Mouse (Mus musculus) embryonic facial prominence, embryonic 14.5 days (tissue): ENCODE data around the gene Slc6a19. TPM values are rescaled to one million over a fixed set of nuclear protein-coding genes. Genes with fewer than 3 reads are reported as not detected.

Source experiments
- ATAC-seq: fragments of 200-750 bp; cut with Nextera tagmentation; 2 replicates; pipeline ENCODE4 v1.8.0; 2017; ENCODE audit warnings: low read depth, moderate number of reproducible peaks, moderate TSS enrichment
- DNase-seq: peaks from one replicate; pipeline ENCODE4 v3.0.0-alpha.2; 2015; ENCODE audit warnings: low spot score
- H3K27ac ChIP-seq: fragments of 300-500 bp; sonication (generic); replicated peaks from 2 replicates; pipeline ENCODE4 v1.5.1; 2014; ENCODE audit warnings: low read depth, mild to moderate bottlenecking, low read length, moderate library complexity
- H3K27me3 ChIP-seq: fragments of 300-500 bp; sonication (generic); replicated peaks from 2 replicates; pipeline ENCODE4 v1.6.1; 2014; ENCODE audit warnings: low read length; ENCODE audit not compliant: control insufficient read depth, insufficient read depth
- H3K36me3 ChIP-seq: fragments of 300-500 bp; sonication (generic); 2 replicates; pipeline ENCODE4 v1.6.1; 2014; ENCODE audit warnings: low read length, mixed read lengths; ENCODE audit not compliant: control insufficient read depth, insufficient read depth
- H3K4me1 ChIP-seq: fragments of 300-500 bp; sonication (generic); 2 replicates; pipeline ENCODE4 v1.6.1; 2014; ENCODE audit warnings: antibody characterized with exemption, low read length; ENCODE audit not compliant: control insufficient read depth, insufficient read depth
- H3K4me2 ChIP-seq: fragments of 300-500 bp; sonication (generic); 2 replicates; pipeline ENCODE4 v1.6.1; 2014; ENCODE audit warnings: low read depth, mild to moderate bottlenecking, low read length, moderate library complexity, mixed read lengths
- H3K4me3 ChIP-seq: fragments of 300-500 bp; sonication (generic); 2 replicates; pipeline ENCODE4 v1.5.1; 2014; ENCODE audit warnings: low read depth, mild to moderate bottlenecking, low read length
- H3K9ac ChIP-seq: fragments of 300-500 bp; sonication (generic); 2 replicates; pipeline ENCODE4 v1.6.1; 2014; ENCODE audit warnings: low read depth, mild to moderate bottlenecking, low read length, moderate library complexity, mixed read lengths
- H3K9me3 ChIP-seq: fragments of 300-500 bp; sonication (generic); 2 replicates; pipeline ENCODE4 v1.6.1; 2016; ENCODE audit warnings: low read length; ENCODE audit not compliant: control insufficient read depth
- WGBS: fragments of 180-500 bp; shearing (Covaris S2); extraction: QIAGEN DNeasy Blood & Tissue Kit; methylation state at CpG from one replicate; pipeline ENCODE4 v1.1.7; 2014; 5-methylcytosine and 5-hydroxymethylcytosine counted together
- polyA plus RNA-seq: library from polyadenylated mRNA; unstranded; fragments of >200 nt; fragmentation: Nextera tagmentation; extraction: Ambion mirVana; gene quantifications from 2 replicates; pipeline ENCODE4 v1.2.1, GENCODE M21; 2014

Slc6a19 gene
- polyA plus RNA-seq, 1 experiment from 2014 or later = 0.40 TPM

- ATAC-seq (no peak), DNase-seq (no peak)
- no peaks in the 10 kb centered on the region for H3K27me3 ChIP-seq
- no peak within 1 kb of the TSS for H3K4me3 ChIP-seq
- H3K4me1 ChIP-seq = no peaks in the 10 kb centered on the region
- H3K9ac ChIP-seq = no peak within 1 kb of the TSS
- H3K4me2 ChIP-seq = no peak within 1 kb of the TSS
- H3K36me3 ChIP-seq = no peaks in the 10 kb centered on the region
- no peak within 1 kb of the TSS for H3K27ac ChIP-seq
- H3K9me3 ChIP-seq = no peaks in the 10 kb centered on the region
- 83% methylated on average over 3 of the region's 3 CpGs for WGBS
Observed at GRCm38 (mm10) chr13:73677853-73678252, 26.8 kb downstream of the Slc6a19 start, which contains the start of gene Slc6a18. Gene Slc6a18, minus strand, starts transcription at chr13:73678023.

GRCm38 (mm10) chr13:73675161-73675560, 29.5 kb downstream of the Slc6a19 start:
- DNase-seq (no peak), ATAC-seq (no peak)
- Histone ChIP-seq H3K27me3 (no peaks in the 10 kb centered on the region), H3K27ac (no peak overlapping the region), H3K9ac (no peak overlapping the region), H3K36me3 (no peaks in the 10 kb centered on the region), H3K4me3 (no peak overlapping the region), H3K4me1 (no peaks in the 10 kb centered on the region), H3K9me3 (no peaks in the 10 kb centered on the region), H3K4me2 (no peak overlapping the region)
- WGBS = 87% methylated on average over 7 of the region's 7 CpGs

GRCm38 (mm10) chr13:73660163-73660695, 44.4 kb downstream of the Slc6a19 start:
- 66% methylated on average over 2 of the region's 2 CpGs for WGBS
- Histone ChIP-seq H3K36me3 (no peaks in the 10 kb centered on the region), H3K9me3 (no peaks in the 10 kb centered on the region), H3K9ac (no peak overlapping the region), H3K27ac (no peak overlapping the region), H3K4me1 (no peaks in the 10 kb centered on the region), H3K4me3 (no peak overlapping the region), H3K27me3 (no peaks in the 10 kb centered on the region), H3K4me2 (no peak overlapping the region)
- ATAC-seq (no peak), DNase-seq (no peak)

GRCm38 (mm10) chr13:73658953-73659352, 45.7 kb downstream of the Slc6a19 start:
- Histone ChIP-seq H3K36me3 (no peaks in the 10 kb centered on the region), H3K4me1 (no peaks in the 10 kb centered on the region), H3K27ac (no peak overlapping the region), H3K9me3 (no peaks in the 10 kb centered on the region), H3K9ac (no peak overlapping the region), H3K4me2 (no peak overlapping the region), H3K4me3 (no peak overlapping the region), H3K27me3 (no peaks in the 10 kb centered on the region)
- ATAC-seq (no peak), DNase-seq (no peak)
- 24% methylated on average over 2 of the region's 2 CpGs for WGBS

- ATAC-seq (no peak), DNase-seq (no peak)
- H3K9me3 ChIP-seq = 0 out of 2 replicates have a peak, but pooled peaks cover 3% of the 10 kb centered on the region
- H3K27me3 ChIP-seq = no peaks in the 10 kb centered on the region
- no peak overlapping the region for H3K4me3 ChIP-seq
- no peak overlapping the region for H3K9ac ChIP-seq
- no peaks in the 10 kb centered on the region for H3K4me1 ChIP-seq
- WGBS = 73% methylated on average over 3 of the region's 3 CpGs
- H3K36me3 ChIP-seq = 0 out of 2 replicates have a peak, but pooled peaks cover 2% of the 10 kb centered on the region
- H3K4me2 ChIP-seq = no peak overlapping the region
- H3K27ac ChIP-seq = no peak overlapping the region
Observed at GRCm38 (mm10) chr13:73654976-73655375, 49.7 kb downstream of the Slc6a19 start.

GRCm38 (mm10) chr13:73653266-73653665, 51.4 kb downstream of the Slc6a19 start:
- Histone ChIP-seq H3K36me3 (peaks cover 15% of the 10 kb centered on the region; the same call in 1 of the 2 replicates), H3K27ac (no peak overlapping the region), H3K9ac (no peak overlapping the region), H3K4me1 (no peaks in the 10 kb centered on the region), H3K9me3 (0 out of 2 replicates have a peak, but pooled peaks cover 3% of the 10 kb centered on the region), H3K4me3 (no peak overlapping the region), H3K27me3 (no peaks in the 10 kb centered on the region), H3K4me2 (no peak overlapping the region)
- WGBS = 88% methylated on average over 3 of the region's 3 CpGs
- no peak for ATAC-seq
- no peak for DNase-seq

- H3K36me3 ChIP-seq = peaks cover 43% of the 10 kb centered on the region; the same call in 1 of the 2 replicates
- no peak overlapping the region for H3K4me3 ChIP-seq
- DNase-seq (peak; percentile 53), ATAC-seq (peak; percentile 55; the same call in 1 of the 2 replicates)
- no peak overlapping the region for H3K27ac ChIP-seq
- 0 out of 2 replicates have a peak, but pooled peaks cover 3% of the 10 kb centered on the region for H3K9me3 ChIP-seq
- no peak overlapping the region for H3K9ac ChIP-seq
- H3K27me3 ChIP-seq = no peaks in the 10 kb centered on the region
- no peaks in the 10 kb centered on the region for H3K4me1 ChIP-seq
- no peak overlapping the region for H3K4me2 ChIP-seq
- WGBS = 38% methylated on average over 6 of the region's 6 CpGs
Observed at GRCm38 (mm10) chr13:73646397-73647087, 58.1 kb downstream of the Slc6a19 start.

- Histone ChIP-seq H3K27me3 (no peaks in the 10 kb centered on the region), H3K4me3 (no peak overlapping the region), H3K9ac (no peak overlapping the region), H3K27ac (no peak overlapping the region), H3K4me2 (no peak overlapping the region), H3K9me3 (no peaks in the 10 kb centered on the region), H3K36me3 (peaks cover 32% of the 10 kb centered on the region; the same call in 1 of the 2 replicates), H3K4me1 (no peaks in the 10 kb centered on the region)
- WGBS = 79% methylated on average over 4 of the region's 4 CpGs
- ATAC-seq (no peak), DNase-seq (no peak)
Observed at GRCm38 (mm10) chr13:73641296-73641695, 63.4 kb downstream of the Slc6a19 start.

- H3K36me3 ChIP-seq = peaks cover 44% of the 10 kb centered on the region
Observed at GRCm38 (mm10) chr13:73637826-73638225, 66.8 kb downstream of the Slc6a19 start.

More at GRCm38 (mm10) chr13:73637826-73638225, 66.8 kb downstream of the Slc6a19 start:
- Histone ChIP-seq H3K4me3 (no peak overlapping the region), H3K9ac (no peak overlapping the region), H3K27ac (no peak overlapping the region), H3K4me1 (no peaks in the 10 kb centered on the region), H3K9me3 (no peaks in the 10 kb centered on the region), H3K4me2 (no peak overlapping the region), H3K27me3 (no peaks in the 10 kb centered on the region)
- WGBS = 81% methylated on average over 6 of the region's 6 CpGs
- no peak for DNase-seq
- no peak for ATAC-seq
